Mouse (Mus musculus) G1E (cell line): ENCODE measurements around the gene Pheta1. TPM values are rescaled to one million over a fixed set of nuclear protein-coding genes. Genes with fewer than 3 reads are reported as not detected.

Experiments used
- ATAC-seq: 2 replicates; pipeline ENCODE4 v1.8.0; 2016; ENCODE audit warnings: mild to moderate bottlenecking; ENCODE audit not compliant: insufficient number of reproducible peaks, poor library complexity, low FRiP score, severe bottlenecking; ENCODE audit errors: extremely low read depth
- DNase-seq: peaks from one replicate; pipeline ENCODE4 v3.0.0; 2012; ENCODE audit warnings: low spot score
- H3K27me3 ChIP-seq: 2 replicates; pipeline ENCODE4 v1.6.1; 2012; ENCODE audit warnings: mild to moderate bottlenecking, low read length, inconsistent platforms; ENCODE audit not compliant: insufficient read depth
- H3K36me3 ChIP-seq: replicated peaks from 2 replicates; pipeline ENCODE3; 2012; ENCODE audit warnings: mild to moderate bottlenecking, inconsistent platforms
- H3K4me1 ChIP-seq: 2 replicates; pipeline ENCODE4 v1.6.1; 2012; ENCODE audit warnings: low read depth, low read length, inconsistent platforms, mixed read lengths; ENCODE audit not compliant: insufficient read depth
- H3K4me3 ChIP-seq: 2 replicates; pipeline ENCODE4 v1.5.1; 2012; ENCODE audit warnings: low read depth, mild to moderate bottlenecking, inconsistent platforms, low read length, moderate library complexity, mixed read lengths
- H3K9me3 ChIP-seq: replicated peaks from 2 replicates; pipeline ENCODE4 v1.6.1; 2012; ENCODE audit warnings: inconsistent platforms
- CTCF ChIP-seq: IDR thresholded peaks from 2 replicates; pipeline ENCODE4 v1.5.1; 2012; ENCODE audit warnings: low read depth, low read length, inconsistent platforms, mixed read lengths
- GATA1 ChIP-seq: IDR thresholded peaks from 2 replicates; pipeline ENCODE4 v1.6.1; 2012; ENCODE audit warnings: borderline replicate concordance, low read length, inconsistent platforms, mixed read lengths
- GATA2 ChIP-seq: IDR thresholded peaks from 2 replicates; pipeline ENCODE4 v1.6.1; 2012; ENCODE audit warnings: low read depth, low read length, inconsistent platforms, borderline replicate concordance
- POLR2AphosphoS5 ChIP-seq: IDR thresholded peaks from 2 replicates; pipeline ENCODE4 v1.6.1; 2012; ENCODE audit warnings: low read depth, low read length, inconsistent platforms; ENCODE audit not compliant: insufficient replicate concordance
- TAL1 ChIP-seq: conservative IDR thresholded peaks from 2 replicates; pipeline ENCODE4 v1.6.1; 2012; ENCODE audit warnings: low read depth, low read length, inconsistent platforms, mixed read lengths
- polyA plus RNA-seq: library from polyadenylated mRNA; stranded (reverse); fragments of >175 nt; gene quantifications from 2 replicates; pipeline ENCODE4 v1.2.3, GENCODE M21; 2012
- total RNA-seq, 2 experiments: library from RNA; stranded (forward) in 1 of 2; stranded (reverse) in 1 of 2; fragments of 200-1000 nt in 1 of 2; fragments of >200 nt in 1 of 2; fragmentation: Nextera tagmentation in 1 of 2; gene quantifications; 2 replicates each; pipeline ENCODE4 v1.2.3; 2014 to 2017

The Pheta1 gene
- total and polyA plus RNA-seq, 3 experiments, result 2.6 to 13.3 (median 2.6) TPM

DNA sequence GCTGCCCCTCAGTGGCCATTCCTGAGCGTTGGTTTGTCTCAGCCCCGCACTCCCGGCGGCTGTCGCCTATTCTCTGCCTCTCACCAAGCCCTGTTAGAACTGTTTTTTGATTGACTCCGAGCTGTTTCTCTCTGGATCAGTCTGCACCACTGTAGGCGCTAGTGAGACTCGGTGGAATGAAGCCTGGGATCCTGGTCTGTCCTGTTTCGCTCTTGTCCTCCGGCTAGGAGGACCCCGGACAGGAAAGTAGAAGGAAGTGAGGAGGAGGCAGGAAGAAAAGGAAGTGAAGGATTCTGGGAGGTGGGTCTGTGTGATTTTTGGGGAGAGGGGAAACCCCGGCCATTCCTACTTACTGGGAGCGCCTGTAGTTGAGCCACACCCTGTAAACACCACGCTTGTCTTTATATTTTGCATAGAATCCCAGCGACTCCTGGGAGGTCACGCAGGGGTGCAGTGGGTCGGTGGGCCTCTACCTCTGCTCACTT is 707 bp upstream of the Pheta1 start:
- Histone ChIP-seq H3K4me1 (peaks cover 53% of the 10 kb centered on the region), H3K27me3 (peaks cover 14% of the 10 kb centered on the region; the same call in 1 of the 2 replicates), H3K9me3 (no peaks in the 10 kb centered on the region), H3K36me3 (peaks cover 28% of the 10 kb centered on the region), H3K4me3 (peak overlapping the region; percentile 82)
- TF ChIP-seq TAL1 (no peak), CTCF (no peak), POLR2AphosphoS5 (no peak), GATA2 (no peak), GATA1 (no peak)
- DNase-seq (peak; percentile 63), ATAC-seq (peak; percentile 17)

DNA sequence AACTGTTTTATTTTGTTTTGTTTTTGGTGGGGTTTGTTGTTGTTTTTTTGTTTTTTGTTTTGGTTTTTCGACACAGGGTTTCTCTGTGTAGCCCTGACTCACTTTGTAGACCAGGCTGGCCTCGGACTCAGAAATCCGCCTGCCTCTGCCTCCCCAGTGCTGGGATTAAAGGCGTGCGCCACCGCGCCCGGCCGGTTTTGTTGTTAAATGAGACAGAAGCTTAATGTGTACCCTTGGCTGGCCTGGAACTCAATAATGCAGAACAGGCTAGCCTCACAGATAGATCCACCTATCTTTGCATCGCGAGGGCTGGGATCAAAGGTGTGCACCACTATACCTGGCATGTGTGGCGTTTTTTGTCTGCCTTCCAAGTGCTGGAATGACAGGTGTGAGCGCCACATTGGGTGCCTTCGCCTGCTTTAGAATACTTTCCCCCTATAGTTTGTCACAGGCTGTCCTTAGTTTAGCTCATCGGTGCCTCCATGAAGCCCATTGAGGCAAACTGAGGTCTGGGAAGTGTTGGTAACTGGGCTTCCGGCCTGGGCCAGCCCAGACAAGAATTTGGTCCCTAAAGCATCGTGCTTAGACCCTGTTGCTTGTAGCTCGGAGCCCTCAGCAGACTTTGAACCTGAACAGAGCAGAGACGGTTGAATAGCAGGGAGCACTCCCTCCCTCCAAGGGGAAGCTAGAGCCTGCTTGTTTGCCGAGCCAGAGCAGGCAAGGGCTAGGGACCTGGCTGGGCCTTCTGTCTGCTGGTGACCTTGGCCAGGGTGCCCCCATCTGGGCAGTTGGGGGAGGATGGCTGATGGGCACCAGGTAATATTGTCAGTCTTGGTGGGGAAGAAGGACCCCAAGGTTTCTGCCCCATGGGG is 930 bp downstream of the Pheta1 start:
- TF ChIP-seq POLR2AphosphoS5 (no peak), GATA1 (no peak), CTCF (no peak), GATA2 (no peak), TAL1 (no peak)
- ATAC-seq, result no peak
- H3K4me1 ChIP-seq, result peaks cover 40% of the 10 kb centered on the region

DNA sequence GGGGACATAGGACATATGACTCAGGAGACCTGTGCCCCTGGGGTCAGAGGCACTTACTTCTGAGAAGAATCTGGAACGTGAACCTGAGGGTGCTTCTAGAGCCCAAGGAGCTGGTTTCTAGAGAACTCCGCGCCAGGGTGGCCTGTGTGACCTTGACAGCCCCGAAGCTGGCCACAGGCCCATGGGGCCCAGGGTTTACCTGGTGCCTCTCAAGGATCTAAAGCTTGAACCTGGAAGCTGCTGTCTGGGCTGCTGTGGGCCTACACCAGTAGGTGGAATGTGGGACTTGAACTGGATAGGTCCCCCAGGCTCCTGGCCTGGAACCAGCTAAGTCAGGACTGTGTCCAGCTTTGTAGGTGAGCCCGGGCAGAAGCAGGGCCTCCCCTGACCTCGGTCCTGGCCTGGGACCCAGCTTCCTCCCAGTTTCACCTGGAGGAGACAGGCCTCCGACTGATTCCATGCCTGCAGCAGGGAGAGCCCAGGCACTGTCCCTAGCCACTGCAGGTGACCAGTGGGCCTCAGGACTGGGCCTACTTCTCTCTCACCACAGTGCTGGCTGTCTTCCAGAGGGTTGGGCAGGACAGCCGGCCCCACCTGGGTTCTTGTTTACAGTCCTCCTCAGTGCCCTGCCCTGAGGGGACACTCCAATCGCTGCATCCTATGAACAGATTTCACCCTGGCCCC is 4.7 kb downstream of the Pheta1 start:
- no peak for DNase-seq
- TF ChIP-seq TAL1, result no peak
- no peak for TF ChIP-seq GATA1
- no peak for TF ChIP-seq CTCF
- no peak for TF ChIP-seq GATA2
- no peak for TF ChIP-seq POLR2AphosphoS5
- H3K27me3 ChIP-seq, result peaks cover 14% of the 10 kb centered on the region
- peaks cover 21% of the 10 kb centered on the region for H3K4me1 ChIP-seq
- no peak for ATAC-seq
- H3K9me3 ChIP-seq, result no peaks in the 10 kb centered on the region
- peaks cover 43% of the 10 kb centered on the region for H3K36me3 ChIP-seq
- no peak overlapping the region for H3K4me3 ChIP-seq

More for the DNA sequence above, 930 bp downstream of the Pheta1 start:
- Histone ChIP-seq H3K9me3 (no peaks in the 10 kb centered on the region), H3K27me3 (no peaks in the 10 kb centered on the region; the same call in 1 of the 2 replicates), H3K4me3 (peak overlapping the region; percentile 82), H3K36me3 (peaks cover 43% of the 10 kb centered on the region)
- DNase-seq, result no peak

DNA sequence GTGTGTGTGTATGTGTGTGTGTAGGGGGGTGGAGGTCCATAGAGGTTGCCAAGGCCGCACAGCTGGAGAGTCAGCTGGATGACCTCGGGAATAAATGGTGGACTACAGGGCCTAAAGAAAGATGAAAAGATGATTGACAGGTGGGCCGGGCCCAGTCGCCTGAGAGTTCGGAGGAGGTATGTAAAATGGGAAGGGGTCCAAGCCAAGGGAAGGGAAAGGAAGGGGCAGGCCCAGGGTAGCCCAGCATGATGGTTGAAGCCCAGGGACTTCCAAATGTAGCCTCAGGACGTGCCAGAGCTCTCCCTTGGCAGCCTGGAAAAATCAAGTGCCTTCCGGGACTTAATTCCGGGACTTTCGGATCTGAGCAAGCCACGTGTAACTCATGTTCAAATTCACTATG is 6.0 kb downstream of the Pheta1 start:
- H3K9me3 ChIP-seq, result no peaks in the 10 kb centered on the region
- H3K4me1 ChIP-seq, result peaks cover 17% of the 10 kb centered on the region
- no peak overlapping the region for H3K4me3 ChIP-seq
- peaks cover 14% of the 10 kb centered on the region for H3K27me3 ChIP-seq
- ATAC-seq (no peak), DNase-seq (no peak)
- peaks cover 43% of the 10 kb centered on the region for H3K36me3 ChIP-seq
- TF ChIP-seq GATA1 (no peak), GATA2 (no peak), POLR2AphosphoS5 (no peak), CTCF (no peak), TAL1 (no peak)

DNA sequence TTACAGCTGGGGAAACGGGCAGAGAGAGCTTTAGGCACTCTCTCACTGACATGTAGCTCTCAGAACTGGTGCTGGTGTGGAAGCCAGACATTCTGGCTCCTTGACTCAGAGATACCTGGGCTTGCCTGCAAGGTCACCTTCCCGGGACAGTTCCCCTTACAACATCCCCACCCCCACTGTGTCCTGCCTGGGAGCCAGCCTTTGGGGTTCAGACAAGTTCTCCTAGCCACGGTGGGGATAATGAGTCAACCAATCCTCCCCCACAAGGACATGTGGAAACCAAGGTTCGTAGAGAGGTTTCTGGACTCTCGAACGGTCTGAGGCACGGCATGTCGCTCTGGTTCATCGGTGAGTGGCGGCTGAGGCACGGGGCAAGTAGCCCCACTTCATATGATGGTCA is 8.0 kb downstream of the Pheta1 start:
- DNase-seq, result no peak
- Histone ChIP-seq H3K27me3 (peaks cover 26% of the 10 kb centered on the region), H3K36me3 (peaks cover 28% of the 10 kb centered on the region), H3K9me3 (no peaks in the 10 kb centered on the region), H3K4me1 (no peaks in the 10 kb centered on the region), H3K4me3 (no peak overlapping the region)
- no peak for ATAC-seq
- TF ChIP-seq TAL1 (no peak), POLR2AphosphoS5 (no peak), GATA1 (no peak), CTCF (no peak), GATA2 (no peak)

DNA sequence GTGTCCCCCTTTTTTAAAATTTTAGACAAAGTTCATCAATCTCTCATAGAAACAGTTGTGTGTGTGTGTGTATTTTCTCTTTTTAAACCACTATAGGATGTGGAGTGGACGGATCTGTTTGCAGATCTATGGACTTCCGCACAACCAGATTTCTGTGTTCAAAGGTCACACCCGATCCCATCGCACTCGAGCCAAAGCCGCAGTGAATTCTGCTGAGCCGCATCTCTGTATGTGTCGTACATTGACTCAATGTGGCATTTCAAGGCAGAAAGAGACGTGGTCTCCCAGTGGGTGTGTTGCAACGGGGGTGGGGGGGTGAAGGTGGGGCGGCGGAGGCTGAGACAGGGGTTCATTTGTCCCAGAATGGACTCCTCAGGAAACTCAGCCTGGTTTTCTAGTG is 9.6 kb downstream of the Pheta1 start:
- H3K4me3 ChIP-seq, result no peak overlapping the region

More for the DNA sequence above, 9.6 kb downstream of the Pheta1 start:
- no peak for DNase-seq
- H3K4me1 ChIP-seq, result no peaks in the 10 kb centered on the region; the same call in 1 of the 2 replicates
- peaks cover 11% of the 10 kb centered on the region for H3K36me3 ChIP-seq
- no peaks in the 10 kb centered on the region for H3K9me3 ChIP-seq
- peaks cover 32% of the 10 kb centered on the region for H3K27me3 ChIP-seq
- no peak for TF ChIP-seq GATA1
- no peak for ATAC-seq
